Mouse (Mus musculus): Measurements from ENCODE around the gene Syndig1l. TPM values are rescaled to one million over a fixed set of nuclear protein-coding genes. Genes with fewer than 3 reads are reported as not detected.

Syndig1l gene
- total and polyA plus RNA-seq, 3 experiments, result not detected

DNA sequence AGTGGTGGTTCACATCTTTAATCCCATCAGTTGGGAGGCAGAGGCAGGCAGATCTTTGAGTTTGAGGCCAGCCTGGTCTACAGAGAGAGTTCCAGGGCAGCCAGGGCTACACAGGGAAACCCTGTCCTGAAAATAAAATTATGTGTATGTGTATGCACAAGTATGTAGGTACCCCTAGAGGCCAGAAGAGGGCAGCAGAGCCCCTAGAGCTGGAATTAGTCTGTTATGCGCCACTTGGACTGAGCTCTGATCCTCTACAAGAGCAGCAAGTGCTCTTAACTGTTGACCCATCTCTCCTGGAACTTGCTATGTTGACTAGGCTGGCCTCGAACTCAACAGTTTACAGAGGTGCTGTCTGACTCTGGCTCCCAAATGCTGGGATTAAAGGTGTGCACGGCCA, 28.1 kb downstream of the Syndig1l start:
- no peak for DNase-seq
- Histone ChIP-seq H3K27me3 (ENCODE audit: control insufficient read depth, insufficient read depth, low read length) (no peaks in the 10 kb centered on the region), H3K36me3 (ENCODE audit: control insufficient read depth, insufficient read depth, low read length) (no peaks in the 10 kb centered on the region), H3K9ac (ENCODE audit: low read depth, low read length) (no peak overlapping the region), H3K27ac (no peak overlapping the region), H3K4me1 (ENCODE audit: control insufficient read depth, insufficient read depth, low read length) (no peaks in the 10 kb centered on the region), H3K4me3 (no peak overlapping the region), H3K79me2 (replicated peaks; ENCODE audit: control insufficient read depth, insufficient read depth, low read length) (no peaks in the 10 kb centered on the region)
- intact Hi-C loops (cut with DNase I), result loop anchor here (5.0 kb wide), 1 partner anchor 87 kb away; no protein-coding TSS in a partner anchor
- WGBS, result 91% methylated on average over 3 of the region's 3 CpGs
- TF ChIP-seq CTCF (IDR thresholded peaks at IDR 0.05), result peak; percentile 42
- TF ChIP-seq EP300 (IDR thresholded peaks at IDR 0.05; ENCODE audit: insufficient read depth, low read depth, low read length), result no peak

DNA sequence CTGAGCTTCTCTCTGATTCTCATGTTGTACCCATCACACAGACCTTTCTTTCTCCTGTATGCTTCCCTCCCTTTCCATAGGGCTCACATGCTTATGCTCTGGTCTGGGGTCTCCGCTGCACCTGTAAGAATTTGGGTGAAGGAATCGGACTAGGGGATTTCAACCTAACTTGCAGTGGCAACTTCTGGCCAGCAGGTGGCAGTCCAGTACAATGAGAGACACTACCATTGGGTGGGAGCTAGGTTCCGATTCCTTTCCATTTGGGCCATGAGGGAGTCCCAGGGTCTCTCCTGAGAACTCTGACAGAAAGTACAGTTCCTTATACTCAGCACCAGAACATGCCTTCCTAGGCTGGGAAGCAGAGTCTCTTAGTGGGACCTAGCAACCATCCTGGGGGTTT, 44.7 kb downstream of the Syndig1l start:
- TF ChIP-seq POLR2A (IDR thresholded peaks at IDR 0.05; ENCODE audit: insufficient read depth, low read depth, low read length), result no peak
- 0 out of 2 replicates have a peak, but pooled peaks have one; percentile 44 for TF ChIP-seq EP300 (IDR thresholded peaks at IDR 0.05; ENCODE audit: insufficient read depth, low read depth, low read length)
- TF ChIP-seq CTCF (IDR thresholded peaks at IDR 0.05), result peak; percentile 99
- peak; percentile 37 to 70 for DNase-seq
- WGBS, result 13% methylated on average over 3 of the region's 3 CpGs
- Histone ChIP-seq H3K4me3 (no peak overlapping the region), H3K27me3 (ENCODE audit: control insufficient read depth, insufficient read depth, low read length) (no peaks in the 10 kb centered on the region), H3K36me3 (ENCODE audit: control insufficient read depth, insufficient read depth, low read length) (no peaks in the 10 kb centered on the region), H3K4me1 (ENCODE audit: control insufficient read depth, insufficient read depth, low read length) (no peaks in the 10 kb centered on the region), H3K9ac (ENCODE audit: low read depth, low read length) (no peak overlapping the region), H3K79me2 (replicated peaks; ENCODE audit: control insufficient read depth, insufficient read depth, low read length) (no peaks in the 10 kb centered on the region), H3K27ac (no peak overlapping the region)
- intact Hi-C loops (cut with DNase I), result loop anchor here (1.0 kb wide), 1 partner anchor 101 kb away; no protein-coding TSS in a partner anchor

DNA sequence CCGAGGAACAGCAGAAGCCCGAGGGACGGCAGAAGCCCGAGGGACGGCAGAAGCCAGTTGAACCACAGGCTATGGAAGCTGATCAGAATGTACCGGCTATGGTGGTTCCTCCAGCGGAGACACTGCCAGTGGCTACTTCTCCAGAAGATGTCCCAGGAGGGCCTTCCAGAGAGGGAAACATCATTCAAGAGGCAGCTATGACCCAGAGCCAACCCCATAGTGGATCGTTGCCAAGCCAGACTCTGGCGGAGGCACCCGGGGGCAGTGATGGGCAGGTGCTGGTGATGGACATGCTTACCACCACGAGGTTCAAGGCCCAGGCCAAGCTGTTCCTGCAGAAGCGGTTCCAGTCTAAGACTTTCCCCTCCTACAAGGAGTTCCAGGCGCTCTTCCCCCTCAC, 48.4 kb downstream of the Syndig1l start:
- H3K4me3 ChIP-seq, result no peak overlapping the region
- H3K27me3 ChIP-seq (ENCODE audit: control insufficient read depth, insufficient read depth, low read length), result 0 out of 2 replicates have a peak, but pooled peaks cover 1% of the 10 kb centered on the region
- no peaks in the 10 kb centered on the region for H3K36me3 ChIP-seq (ENCODE audit: control insufficient read depth, insufficient read depth, low read length)
- intact Hi-C loops (cut with DNase I), result no loop called here
- no peak overlapping the region for H3K27ac ChIP-seq
- H3K79me2 ChIP-seq (replicated peaks; ENCODE audit: control insufficient read depth, insufficient read depth, low read length), result no peaks in the 10 kb centered on the region
- H3K4me1 ChIP-seq (ENCODE audit: control insufficient read depth, insufficient read depth, low read length), result no peaks in the 10 kb centered on the region
- DNase-seq, result no peak
- no peak for TF ChIP-seq POLR2A (IDR thresholded peaks at IDR 0.05; ENCODE audit: insufficient read depth, low read depth, low read length)
- no peak for TF ChIP-seq CTCF (IDR thresholded peaks at IDR 0.05)
- TF ChIP-seq EP300 (IDR thresholded peaks at IDR 0.05; ENCODE audit: insufficient read depth, low read depth, low read length), result no peak
- no peak overlapping the region for H3K9ac ChIP-seq (ENCODE audit: low read depth, low read length)
- 72% methylated on average over 13 of the region's 13 CpGs for WGBS

DNA sequence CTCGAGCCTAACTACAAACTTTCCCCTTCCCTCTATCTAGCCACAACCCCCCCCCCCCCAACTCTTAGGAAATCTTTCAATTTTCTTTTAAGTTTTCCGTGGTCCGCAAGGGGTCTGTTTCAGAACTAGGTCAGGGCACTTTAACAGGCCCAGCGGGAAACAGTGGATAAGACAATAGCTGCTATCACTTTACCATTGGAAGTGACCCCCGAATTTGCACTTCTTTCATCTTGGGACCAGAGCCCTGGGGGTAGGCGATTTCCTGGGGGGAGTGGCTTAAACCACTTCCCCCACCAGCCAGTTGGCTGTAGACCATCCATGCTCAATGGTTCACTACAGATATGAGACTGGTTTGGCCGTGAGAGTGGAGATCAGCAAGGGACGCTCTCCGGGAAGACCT, 58.0 kb downstream of the Syndig1l start, which contains the start of gene Vrtn:
Gene Vrtn (plus strand): TSS at position 366 of the 400 bp plus-strand sequence.
- 8% methylated on average over 9 of the region's 9 CpGs for WGBS
- DNase-seq, result no peak
- Histone ChIP-seq H3K4me3 (no peak within 1 kb of the TSS), H3K27me3 (ENCODE audit: control insufficient read depth, insufficient read depth, low read length) (peaks cover 18% of the 10 kb centered on the region), H3K36me3 (ENCODE audit: control insufficient read depth, insufficient read depth, low read length) (no peaks in the 10 kb centered on the region), H3K79me2 (replicated peaks; ENCODE audit: control insufficient read depth, insufficient read depth, low read length) (no peaks in the 10 kb centered on the region), H3K27ac (no peak within 1 kb of the TSS), H3K9ac (ENCODE audit: low read depth, low read length) (no peak within 1 kb of the TSS), H3K4me1 (ENCODE audit: control insufficient read depth, insufficient read depth, low read length) (no peaks in the 10 kb centered on the region)
- intact Hi-C loops (cut with DNase I), result no loop called here
- TF ChIP-seq EP300 (IDR thresholded peaks at IDR 0.05; ENCODE audit: insufficient read depth, low read depth, low read length) (no peak), POLR2A (IDR thresholded peaks at IDR 0.05; ENCODE audit: insufficient read depth, low read depth, low read length) (no peak), CTCF (IDR thresholded peaks at IDR 0.05) (no peak)

DNA sequence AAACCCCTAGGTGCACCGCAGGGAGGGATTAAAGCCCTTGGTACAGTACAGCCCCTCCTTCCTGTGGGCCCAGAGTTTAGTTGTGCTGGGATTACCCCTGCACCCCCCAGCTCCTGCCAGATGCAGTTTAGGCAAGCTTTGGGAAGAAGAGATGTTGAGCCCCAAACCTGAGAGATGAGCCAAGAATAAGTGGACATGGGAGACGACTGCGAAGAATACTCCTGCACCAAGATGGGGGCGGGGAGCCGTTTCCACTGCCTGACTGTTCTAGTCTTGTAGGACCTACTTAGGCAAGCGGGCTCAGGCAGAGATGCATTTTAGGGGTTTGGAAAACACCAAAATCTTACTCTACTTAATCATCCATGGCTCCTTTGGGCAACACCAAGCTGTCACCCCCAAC, 58.4 kb downstream of the Syndig1l start:
- DNase-seq, result no peak
- TF ChIP-seq EP300 (IDR thresholded peaks at IDR 0.05; ENCODE audit: insufficient read depth, low read depth, low read length) (no peak), POLR2A (IDR thresholded peaks at IDR 0.05; ENCODE audit: insufficient read depth, low read depth, low read length) (no peak), CTCF (IDR thresholded peaks at IDR 0.05) (no peak)
- WGBS, result 11% methylated on average over 6 of the region's 6 CpGs
- Histone ChIP-seq H3K27me3 (ENCODE audit: control insufficient read depth, insufficient read depth, low read length) (peaks cover 18% of the 10 kb centered on the region), H3K9ac (ENCODE audit: low read depth, low read length) (no peak overlapping the region), H3K79me2 (replicated peaks; ENCODE audit: control insufficient read depth, insufficient read depth, low read length) (no peaks in the 10 kb centered on the region), H3K4me3 (no peak overlapping the region), H3K36me3 (ENCODE audit: control insufficient read depth, insufficient read depth, low read length) (no peaks in the 10 kb centered on the region), H3K27ac (no peak overlapping the region), H3K4me1 (ENCODE audit: control insufficient read depth, insufficient read depth, low read length) (no peaks in the 10 kb centered on the region)
- intact Hi-C loops (cut with DNase I), result no loop called here

DNA sequence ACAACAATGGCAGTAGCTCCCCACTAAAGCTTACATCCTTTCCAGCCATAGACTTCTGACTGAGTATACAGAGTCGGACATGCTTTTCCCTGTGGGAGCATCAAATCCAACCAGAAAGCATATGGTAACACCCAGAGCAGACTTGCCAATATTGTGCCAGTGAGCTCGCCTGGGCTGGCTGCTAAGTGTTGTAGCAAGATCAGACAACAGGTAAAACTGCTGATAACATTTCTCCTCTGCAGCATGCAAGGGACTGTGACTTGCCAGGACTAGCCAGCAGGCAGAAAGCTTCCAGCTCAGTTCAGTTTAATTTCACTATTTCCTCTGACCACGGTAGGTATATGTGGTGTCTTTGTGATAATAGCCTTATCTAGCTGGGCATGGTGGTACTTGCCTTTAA, 66.8 kb downstream of the Syndig1l start:
- H3K9ac ChIP-seq (ENCODE audit: low read depth, low read length), result no peak overlapping the region
- no peak overlapping the region for H3K4me3 ChIP-seq
- no peaks in the 10 kb centered on the region for H3K27me3 ChIP-seq (ENCODE audit: control insufficient read depth, insufficient read depth, low read length)
- no peaks in the 10 kb centered on the region for H3K4me1 ChIP-seq (ENCODE audit: control insufficient read depth, insufficient read depth, low read length)
- DNase-seq, result no peak
- WGBS, result 47% methylated on average over 3 of the region's 3 CpGs
- no peaks in the 10 kb centered on the region for H3K36me3 ChIP-seq (ENCODE audit: control insufficient read depth, insufficient read depth, low read length)
- no peak overlapping the region for H3K27ac ChIP-seq
- intact Hi-C loops (cut with DNase I), result no loop called here
- no peaks in the 10 kb centered on the region for H3K79me2 ChIP-seq (replicated peaks; ENCODE audit: control insufficient read depth, insufficient read depth, low read length)
- no peak for TF ChIP-seq EP300 (IDR thresholded peaks at IDR 0.05; ENCODE audit: insufficient read depth, low read depth, low read length)
- TF ChIP-seq POLR2A (IDR thresholded peaks at IDR 0.05; ENCODE audit: insufficient read depth, low read depth, low read length), result no peak
- TF ChIP-seq CTCF (IDR thresholded peaks at IDR 0.05), result no peak

Other genes starting within 250 kb of the Syndig1l start
- gene Aldh6a1, start 247.8 kb downstream of the Syndig1l start, total RNA-seq (2021), result 100 to 1,000 TPM; 189 to 236 TPM
- gene Aldh6a1, start 247.8 kb downstream of the Syndig1l start, polyA plus RNA-seq (2012; rRNA removed), result 83.5 and 173 TPM in 2 replicates
- 10 to 100 TPM in 1 of 2 experiments, 1 to 10 TPM in 1; 7.8 to 12.4 TPM for gene Lin52, start 247.4 kb downstream of the Syndig1l start, total RNA-seq (2021)
- gene Lin52, start 247.4 kb downstream of the Syndig1l start, polyA plus RNA-seq (2012; rRNA removed), result 16.5 and 30.6 TPM in 2 replicates
- not detected for gene Vsx2, start 129.1 kb downstream of the Syndig1l start, total RNA-seq (2021)
- gene Vsx2, start 129.1 kb downstream of the Syndig1l start, polyA plus RNA-seq (2012; rRNA removed), result not detected in 2 replicates
- 1 to 10 TPM; 5.3 to 5.8 TPM for gene Abcd4, start 81.4 kb downstream of the Syndig1l start, total RNA-seq (2021)
- gene Abcd4, start 81.4 kb downstream of the Syndig1l start, polyA plus RNA-seq (2012; rRNA removed), result 15.4 and 18.0 TPM in 2 replicates
- gene Vrtn, start 57.8 kb downstream of the Syndig1l start, total RNA-seq (2021), result not detected
- gene Vrtn, start 57.8 kb downstream of the Syndig1l start, polyA plus RNA-seq (2012; rRNA removed), result not detected in 2 replicates
- gene Npc2, start 74.3 kb upstream of the Syndig1l start, total RNA-seq (2021), result 10 to 100 TPM; 27.2 to 27.6 TPM
- gene Npc2, start 74.3 kb upstream of the Syndig1l start, polyA plus RNA-seq (2012; rRNA removed), result 59.5 and 72.3 TPM in 2 replicates
- 10 to 100 TPM; 87.1 to 90.3 TPM for gene Isca2, start 74.4 kb upstream of the Syndig1l start, total RNA-seq (2021)
- gene Isca2, start 74.4 kb upstream of the Syndig1l start, polyA plus RNA-seq (2012; rRNA removed), result 91.0 and 133 TPM in 2 replicates
- gene Ltbp2, start 177.7 kb upstream of the Syndig1l start, total RNA-seq (2021), result 1 to 10 TPM in 1 of 2 experiments, under 1 TPM in 1; 0.99 to 2.3 TPM
- 5.6 TPM in 2 replicates for gene Ltbp2, start 177.7 kb upstream of the Syndig1l start, polyA plus RNA-seq (2012; rRNA removed)